Mouse (Mus musculus) mouse embryonic stem cell (cell line): ENCODE data around the gene Rcor1.
"Not testable (repeated sequence)": the region's sequence is repeated elsewhere in the genome, so short reads cannot be mapped to it uniquely, and the experiment has no call there.

Experiments
- in situ Hi-C, 2 experiments: fragments of 300-500 bp; cut with MboI; formaldehyde crosslinking; loops; 1 replicate in 1 of 2; 3 replicates in 1 of 2; pipeline ENCODE4 v1.14.3; 2019 to 2020; ENCODE audit warnings: low sequenced_read_pairs in 2 of 2, low pct_unique_long_range_greater_than_20kb in 1 of 2, mixed read lengths in 1 of 2; ENCODE audit not compliant: unreplicated experiment in 1 of 2

Rcor1 gene

DNA sequence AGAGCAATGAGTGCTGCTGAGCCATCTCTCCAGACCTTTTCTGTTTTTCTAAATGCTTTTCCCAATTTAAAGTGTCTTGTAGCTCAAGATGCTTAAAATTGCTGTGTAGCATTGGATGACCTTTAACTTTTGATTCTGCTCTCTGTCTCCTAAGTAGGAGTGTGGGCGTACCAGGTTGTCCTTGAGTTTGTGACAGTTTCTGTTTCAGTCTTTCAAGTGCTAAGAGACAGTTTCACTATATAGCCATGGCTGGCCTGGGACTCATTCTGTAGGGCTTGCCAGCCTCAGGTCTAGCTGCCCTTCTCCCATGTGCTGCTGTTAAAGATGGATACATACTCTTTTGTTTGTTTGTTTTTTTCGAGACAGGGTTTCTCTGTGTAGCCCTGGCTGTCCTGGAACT, 9.1 kb downstream of the Rcor1 start:
- in situ Hi-C loops, result no loop called here

DNA sequence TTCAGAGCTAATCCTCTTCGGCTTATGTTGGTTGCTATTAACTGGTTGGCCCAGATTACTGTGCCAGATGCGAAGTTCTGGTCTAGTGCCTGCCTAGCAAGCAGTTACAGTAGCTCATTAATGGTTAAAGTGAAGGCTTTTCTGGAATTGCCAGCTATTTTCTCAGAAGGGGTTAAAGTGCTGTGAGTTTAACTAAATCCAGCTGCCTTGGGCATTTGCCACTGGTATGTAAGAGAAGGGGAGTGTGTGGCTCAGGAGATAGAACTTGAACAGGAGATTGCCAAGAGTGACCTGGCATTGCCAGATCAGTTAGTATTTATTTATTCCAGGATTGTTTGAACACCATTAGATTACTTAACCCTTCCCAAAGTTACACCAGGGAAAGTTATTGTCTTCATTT, 11.1 kb downstream of the Rcor1 start:
- in situ Hi-C loops, result no loop called here

DNA sequence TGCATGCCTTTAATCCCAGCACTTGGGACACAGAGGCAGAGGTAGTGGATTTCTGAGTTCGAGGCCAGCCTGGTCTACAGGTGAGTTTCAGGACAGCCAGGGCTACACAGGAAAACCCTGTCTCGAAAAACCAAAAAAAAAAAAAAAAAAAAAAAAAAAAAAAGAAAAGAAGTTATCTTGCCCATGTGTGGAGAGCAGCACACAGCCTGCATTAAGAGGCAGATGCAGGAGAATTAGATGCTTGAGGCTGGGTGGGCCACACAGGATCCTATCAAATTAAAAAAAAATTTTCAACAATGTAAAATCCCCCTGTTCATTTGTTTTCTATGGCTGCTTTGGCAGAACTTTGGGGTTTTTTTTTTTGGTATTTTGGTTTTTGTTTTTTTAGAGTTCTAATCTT, 24.2 kb downstream of the Rcor1 start:
- in situ Hi-C loops, result no loop called here

DNA sequence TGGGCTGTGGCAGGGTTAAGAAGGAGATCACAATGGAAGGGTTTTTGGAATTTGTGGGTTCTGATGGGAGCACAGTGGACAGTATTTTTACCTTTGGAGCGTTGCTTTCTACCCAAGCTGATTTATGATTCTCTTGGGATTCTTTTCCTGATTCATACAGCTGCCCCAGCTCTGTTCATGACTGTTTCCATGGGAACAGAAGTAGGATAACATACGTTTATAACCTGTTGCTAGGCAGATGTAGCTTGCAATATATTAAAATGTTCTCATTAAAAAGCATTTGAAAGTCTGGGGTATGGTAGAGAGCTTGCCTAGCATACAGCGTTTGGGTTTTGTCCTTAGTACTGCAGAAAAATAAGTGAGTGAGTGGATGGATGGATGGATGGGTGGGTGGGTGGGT, 25.1 kb downstream of the Rcor1 start:
- in situ Hi-C loops, result no loop called here

DNA sequence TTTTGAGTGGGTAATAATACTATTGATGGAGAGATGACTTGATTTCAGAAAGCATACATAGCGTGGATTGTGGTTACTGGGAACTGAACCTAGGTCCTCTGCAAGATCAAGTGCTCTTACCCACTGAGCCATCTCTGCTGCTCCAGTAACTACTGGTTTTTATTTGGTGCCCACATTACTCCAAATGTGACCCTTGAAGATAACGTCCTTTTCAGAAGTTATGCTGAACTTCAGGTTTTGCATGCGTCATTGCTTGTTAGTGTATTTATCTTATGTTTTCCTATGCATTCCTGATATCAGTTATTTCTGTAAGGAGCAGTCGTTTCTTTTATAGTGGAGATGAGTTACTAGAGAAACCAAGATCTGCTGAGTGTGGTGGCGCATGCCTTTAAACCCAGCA, 26.2 kb downstream of the Rcor1 start:
- in situ Hi-C loops, result no loop called here

DNA sequence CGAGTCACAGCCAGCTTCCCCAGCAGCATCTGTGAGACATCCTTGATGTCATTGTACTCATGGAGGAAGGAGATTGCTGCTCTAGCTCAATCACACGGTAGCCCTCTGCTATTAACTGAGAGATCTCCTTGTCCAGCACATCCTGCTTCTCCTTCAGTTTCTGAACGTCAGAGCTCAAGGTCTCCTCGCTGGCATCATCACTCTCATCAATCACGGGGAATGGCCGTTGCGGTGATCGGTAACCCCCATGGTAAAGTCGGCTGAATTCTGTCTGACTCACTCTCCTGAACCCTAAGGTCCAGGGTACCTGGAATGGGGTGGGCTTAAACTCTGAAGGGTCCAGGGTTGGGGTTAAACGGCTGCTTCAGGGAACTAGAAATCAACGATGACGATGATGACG, 28.7 kb downstream of the Rcor1 start:
- in situ Hi-C loops, result no loop called here

DNA sequence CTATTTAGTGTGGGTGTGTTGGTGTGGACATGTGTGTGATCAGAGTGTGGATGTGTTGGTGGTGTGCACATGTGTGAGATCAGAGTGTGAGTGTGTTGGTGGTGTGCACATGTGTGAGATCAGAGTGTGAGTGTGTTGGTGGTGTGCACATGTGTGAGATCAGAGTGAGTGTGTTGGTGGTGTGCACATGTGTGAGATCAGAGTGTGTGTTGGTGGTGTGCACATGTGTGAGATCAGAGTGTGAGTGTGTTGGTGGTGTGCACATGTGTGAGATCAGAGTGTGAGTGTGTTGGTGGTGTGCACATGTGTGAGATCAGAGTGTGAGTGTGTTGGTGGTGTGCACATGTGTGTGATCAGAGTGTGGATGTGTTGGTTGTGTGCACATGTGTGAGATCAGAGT, 30.1 kb downstream of the Rcor1 start:
- in situ Hi-C loops, result not testable (repeated sequence)

DNA sequence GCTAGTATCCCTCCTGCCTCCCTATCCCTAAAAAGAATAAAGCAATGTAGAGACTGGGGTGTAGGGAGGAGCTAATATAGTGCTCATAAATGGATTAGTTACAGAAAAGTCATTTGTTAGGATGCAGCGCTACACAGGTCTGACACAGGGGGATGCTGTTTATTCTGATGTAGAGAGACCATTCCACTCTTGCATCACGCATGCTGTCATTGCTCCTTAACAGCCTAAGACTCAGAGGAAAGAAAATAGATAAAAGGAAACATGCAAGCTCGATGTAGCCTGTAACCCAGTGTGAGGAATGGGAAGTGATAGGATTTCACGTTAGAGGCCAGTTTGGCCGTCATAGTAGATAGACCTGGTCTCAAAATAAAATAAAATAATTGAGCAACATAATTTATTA, 31.9 kb downstream of the Rcor1 start:
- in situ Hi-C loops, result no loop called here

DNA sequence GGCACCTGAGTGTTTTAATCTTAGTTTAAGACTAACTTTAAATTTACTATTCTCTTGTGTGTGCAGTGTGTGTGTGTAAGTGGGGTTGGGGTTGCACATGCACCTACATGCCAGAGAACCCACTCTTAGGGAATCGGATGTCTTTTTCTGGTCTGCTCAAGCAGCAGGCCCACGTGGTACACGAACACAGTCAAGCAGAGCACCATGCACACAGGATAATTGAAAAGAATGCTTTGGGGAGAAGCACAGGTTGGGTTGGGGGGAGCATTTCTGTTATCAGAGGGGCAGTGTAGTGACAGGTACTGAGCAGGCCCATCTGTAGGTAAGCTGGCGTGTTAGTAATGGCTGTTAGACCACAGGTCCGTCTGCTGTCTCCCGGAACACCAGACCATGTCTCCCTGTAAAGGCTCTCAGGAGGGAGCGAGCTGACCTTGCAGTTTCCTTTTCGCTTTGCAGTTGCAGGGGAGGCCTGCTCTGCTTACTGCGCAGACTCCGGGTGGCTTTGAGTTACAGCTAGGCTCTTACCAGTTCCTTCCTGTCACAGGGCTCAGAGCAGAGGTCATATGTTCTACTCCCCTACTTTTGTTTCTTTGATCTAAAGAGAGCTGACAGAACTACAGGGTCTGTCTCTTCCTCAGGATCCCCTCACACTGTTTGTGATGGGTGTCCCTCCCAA, 32.5 kb downstream of the Rcor1 start:
- in situ Hi-C loops, result no loop called here

DNA sequence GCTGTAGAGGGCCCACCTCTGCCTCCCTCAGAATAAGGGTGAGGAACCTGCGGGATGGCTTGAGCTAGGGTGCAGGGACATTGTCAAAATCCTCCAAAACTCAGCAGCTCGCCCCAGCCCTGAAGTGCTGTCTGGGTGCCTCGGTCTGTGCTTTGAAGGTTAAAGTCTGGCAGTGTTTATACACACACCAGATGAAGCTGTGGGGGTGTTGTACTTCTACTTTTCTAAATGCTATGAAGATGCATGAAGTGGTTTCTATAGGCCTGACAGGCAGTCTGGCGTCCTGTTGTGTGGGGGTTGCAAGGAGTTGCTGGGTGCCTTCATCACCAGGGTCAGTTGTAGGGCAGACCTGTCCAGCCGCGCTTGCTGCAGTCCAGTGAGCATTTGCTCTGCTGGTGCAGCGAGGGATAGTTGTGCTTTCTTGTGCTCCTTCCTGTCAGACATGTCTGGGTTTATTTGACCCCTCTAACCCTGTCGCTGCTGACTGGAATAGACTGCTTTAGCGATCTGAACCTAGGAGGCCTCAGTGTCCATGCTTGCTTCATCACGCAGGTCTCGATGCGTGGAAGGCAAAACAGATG, 37.3 kb downstream of the Rcor1 start:
- in situ Hi-C loops, result no loop called here

DNA sequence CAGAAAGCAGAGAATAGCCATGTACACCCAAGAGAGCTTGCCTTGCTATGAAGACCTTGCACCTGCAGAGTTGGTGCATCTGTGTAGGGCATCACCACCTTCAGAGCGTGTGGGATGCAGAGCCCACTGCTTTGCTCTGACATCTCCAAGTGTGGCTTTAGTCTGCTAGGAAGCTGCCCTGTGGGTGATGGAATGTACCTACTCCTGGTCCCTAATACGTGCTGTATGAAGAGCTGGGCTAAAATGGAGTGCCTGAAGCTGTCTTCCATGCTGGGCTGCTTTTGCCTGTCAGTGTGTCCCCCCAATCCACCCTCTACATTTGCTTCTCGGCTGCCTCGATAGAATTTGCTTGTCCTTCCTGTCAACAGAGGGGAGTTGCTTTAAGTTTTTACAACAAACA, 46.4 kb downstream of the Rcor1 start:
- in situ Hi-C loops, result no loop called here

DNA sequence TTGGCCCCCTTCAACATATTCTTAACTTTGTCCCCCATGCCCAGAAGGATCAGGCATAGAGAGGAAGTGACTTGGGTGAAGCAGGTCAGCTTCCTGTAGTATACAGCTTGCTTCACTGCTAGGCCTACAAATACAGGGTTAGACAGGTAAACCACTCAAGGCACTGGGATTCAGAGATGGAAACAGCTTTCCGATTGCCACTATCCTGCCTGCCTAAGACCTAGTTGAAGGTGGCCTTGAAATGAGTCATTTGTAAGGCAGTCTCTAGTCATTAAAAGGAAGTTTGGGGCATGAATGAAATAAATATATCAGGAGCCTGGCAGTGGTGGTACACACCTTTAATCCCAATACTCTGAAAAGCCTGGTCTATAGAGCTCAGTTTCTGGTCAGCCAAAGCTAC, 47.9 kb downstream of the Rcor1 start:
- in situ Hi-C loops, result no loop called here

DNA sequence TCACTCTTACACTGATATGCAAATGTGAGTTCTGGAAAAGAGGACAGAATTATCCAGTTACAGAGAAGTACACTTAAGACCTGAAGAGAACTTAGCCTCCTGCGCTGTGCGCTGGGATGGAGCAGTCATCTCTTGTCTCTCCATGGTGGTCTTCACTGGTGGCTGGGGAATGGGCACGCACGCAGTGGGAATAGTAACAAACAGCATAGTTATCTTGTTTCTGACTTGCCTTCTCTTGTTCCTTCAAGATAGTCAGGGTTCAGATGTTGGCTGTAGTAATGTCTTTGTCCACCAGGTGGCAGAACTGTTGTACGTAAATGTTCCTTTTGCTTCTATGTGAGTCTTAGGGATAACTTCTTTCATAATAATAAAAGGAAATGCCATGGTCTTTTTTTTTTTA, 49.0 kb downstream of the Rcor1 start:
- in situ Hi-C loops, result no loop called here

DNA sequence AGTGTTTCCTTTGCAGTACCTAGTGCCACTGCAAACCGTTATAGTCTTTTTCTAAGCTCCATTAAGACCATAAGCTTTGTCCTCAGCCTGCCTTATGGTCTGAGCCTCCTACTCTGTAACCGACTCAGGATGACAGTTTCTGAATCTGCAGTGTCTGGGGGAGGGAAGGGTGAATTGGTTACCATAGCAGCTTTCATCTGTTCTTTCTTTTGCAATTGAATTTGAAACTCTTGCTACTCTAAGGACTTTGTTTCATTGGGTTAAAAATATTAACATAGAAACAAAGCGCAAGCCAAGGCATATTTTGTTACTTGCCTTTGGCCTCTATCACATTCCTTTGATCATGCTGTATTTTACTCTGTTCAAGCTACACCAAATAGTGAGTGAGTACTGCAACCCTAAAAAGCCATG, 49.6 kb downstream of the Rcor1 start:
- in situ Hi-C loops, result no loop called here

DNA sequence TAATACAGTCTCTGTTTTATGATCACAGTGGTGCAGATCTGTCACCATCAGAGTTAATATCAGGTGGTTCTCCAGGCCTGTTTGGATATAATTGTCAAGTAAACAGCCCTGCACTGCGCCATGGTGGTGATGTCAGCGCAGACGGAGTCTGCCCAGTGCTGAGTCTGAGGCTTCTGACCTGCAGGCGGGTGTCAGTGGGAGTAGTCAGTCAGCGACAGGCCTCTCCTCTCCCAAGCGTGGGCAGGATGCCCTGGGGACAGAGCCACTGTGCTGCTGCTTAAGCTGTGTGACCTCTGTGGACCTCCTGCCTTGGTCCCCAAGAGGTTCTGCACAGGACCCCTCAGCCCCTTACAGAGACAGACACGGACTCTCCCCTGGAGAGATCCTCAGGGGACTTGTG, 50.0 kb downstream of the Rcor1 start:
- in situ Hi-C loops, result no loop called here

DNA sequence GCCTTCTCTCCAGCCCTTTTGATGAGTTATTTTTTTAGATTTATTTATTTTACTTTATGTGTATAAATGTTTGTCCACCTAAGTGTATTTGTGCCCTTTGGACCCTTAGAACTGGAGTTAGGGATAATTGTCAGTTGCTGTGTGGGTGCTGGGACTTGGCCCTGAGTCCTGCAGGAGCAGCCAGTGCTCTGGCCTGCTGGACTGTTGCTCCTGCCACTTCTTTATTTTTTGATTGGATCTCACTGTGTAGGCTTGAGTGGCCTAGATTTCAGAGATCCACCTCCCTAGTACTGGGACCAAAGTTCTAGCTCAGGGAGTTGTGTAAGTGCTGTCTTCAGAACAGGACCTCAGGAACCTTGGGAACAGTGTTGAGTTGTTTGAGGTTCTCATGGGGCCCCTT, 51.6 kb downstream of the Rcor1 start:
- in situ Hi-C loops, result no loop called here

DNA sequence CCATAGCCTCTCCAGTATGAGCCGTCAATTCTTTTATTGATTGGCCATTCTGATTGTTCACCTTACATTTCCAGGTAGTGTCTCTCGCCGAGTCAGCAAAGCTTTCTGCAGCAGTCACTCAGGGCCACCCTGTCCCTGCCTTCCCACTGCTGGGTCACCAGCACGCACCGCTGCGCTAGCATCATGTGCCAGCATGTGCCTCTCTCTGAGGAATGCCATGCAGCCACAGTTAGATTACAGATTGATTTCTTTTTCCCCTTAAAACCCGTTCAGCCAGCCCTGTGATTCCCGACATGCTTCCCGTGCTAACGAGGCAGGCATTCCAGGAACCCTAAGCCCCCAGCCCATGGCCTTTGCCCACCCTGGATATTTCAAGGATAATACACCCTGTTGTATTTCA, 52.8 kb downstream of the Rcor1 start:
- in situ Hi-C loops, result no loop called here

DNA sequence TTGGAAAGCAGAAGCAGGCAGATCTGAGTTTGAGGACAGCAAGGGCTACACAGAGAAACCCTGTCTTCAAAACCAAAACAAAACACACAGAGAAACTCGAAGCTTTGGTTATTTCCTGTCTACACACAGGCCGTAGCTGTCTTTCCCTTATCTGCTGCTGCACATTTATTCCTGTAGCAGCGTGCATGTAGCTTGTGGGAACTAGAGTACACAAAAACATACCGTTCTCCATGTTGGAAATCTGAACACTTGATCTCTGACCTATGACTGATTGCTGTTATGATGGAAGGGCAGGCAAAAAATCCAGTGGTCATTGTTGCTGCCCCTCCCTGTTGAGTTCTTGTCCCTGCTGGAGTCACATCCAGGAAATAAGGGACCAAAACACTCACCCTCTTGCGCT, 54.9 kb downstream of the Rcor1 start:
- in situ Hi-C loops, result no loop called here

DNA sequence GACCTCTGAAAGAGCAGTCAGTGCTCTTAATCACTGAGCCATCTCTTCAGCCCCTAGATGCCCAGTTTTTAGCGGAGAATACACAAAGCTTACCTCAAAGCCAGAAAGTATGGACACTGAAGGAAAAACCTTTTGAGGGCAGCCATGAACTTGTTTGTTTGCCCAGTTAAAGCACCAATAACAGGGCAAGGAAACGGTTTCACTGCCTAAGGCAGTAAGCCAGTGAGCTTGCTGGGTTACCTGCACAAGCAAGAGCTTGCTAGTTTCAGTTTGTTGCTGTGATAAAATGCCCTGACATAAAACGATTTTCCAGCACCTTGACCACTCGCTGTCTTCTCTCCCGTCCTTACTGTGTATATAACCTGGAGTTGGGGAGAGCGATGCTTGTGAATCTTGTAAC, 55.9 kb downstream of the Rcor1 start:
- in situ Hi-C loops, result no loop called here

DNA sequence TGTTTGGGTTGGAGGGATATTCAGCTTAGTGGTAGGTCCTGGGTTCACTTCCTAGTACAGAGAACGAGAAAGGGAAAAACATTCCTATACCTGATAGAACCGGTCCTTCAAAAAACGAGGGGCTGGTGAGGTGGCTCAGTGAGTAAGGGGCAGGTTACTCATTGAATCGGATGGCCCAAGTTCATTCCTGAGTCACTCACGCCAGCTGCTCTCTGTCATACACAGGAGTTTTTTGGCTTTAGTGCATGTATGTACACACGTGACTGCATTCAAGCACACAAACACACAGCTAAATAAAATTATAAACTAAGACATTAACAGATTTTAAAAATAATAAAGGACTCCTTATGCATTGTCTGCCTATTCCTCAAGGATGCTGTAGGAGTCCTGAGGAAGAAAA, 57.1 kb downstream of the Rcor1 start:
- in situ Hi-C loops, result no loop called here

DNA sequence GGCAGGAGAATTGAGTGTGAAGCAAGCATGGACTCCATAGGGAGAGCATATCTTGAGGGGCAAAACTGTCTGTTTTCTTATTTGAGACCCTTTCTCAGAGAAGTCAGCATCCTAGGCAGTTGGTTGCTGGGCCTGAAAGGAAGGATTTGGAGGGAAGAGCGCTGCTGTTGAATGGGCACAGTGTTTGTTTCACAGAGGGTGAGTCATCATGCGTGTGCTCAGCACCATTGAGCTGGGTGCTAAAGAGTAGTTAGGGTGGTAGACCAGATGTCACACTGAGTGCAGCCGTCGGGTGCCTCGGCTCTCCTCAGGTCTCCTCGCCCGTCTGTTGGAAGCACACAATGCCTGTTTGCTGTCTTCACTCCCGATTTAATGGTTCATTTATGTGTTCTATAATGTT, 57.9 kb downstream of the Rcor1 start:
- in situ Hi-C loops, result no loop called here
